Mouse (Mus musculus) lung, adult 2 months (tissue): ENCODE measurements around the gene Gm19426.

Experiments
- CTCF ChIP-seq: fragments of 200-500 bp; IDR thresholded peaks from 2 replicates; pipeline ENCODE4 v1.5.1; 2011; ENCODE audit warnings: mild to moderate bottlenecking, low read length, control low read depth; ENCODE audit not compliant: insufficient read depth
- POLR2A ChIP-seq: fragments of 200-500 bp; IDR thresholded peaks from 2 replicates; pipeline ENCODE4 v1.6.1; 2011; ENCODE audit warnings: low read depth, mild to moderate bottlenecking, control low read depth, low read length, borderline replicate concordance; ENCODE audit errors: extremely low read depth

GRCm38 (mm10) chr2:84731206-84731605, 12.2 kb downstream of the Gm19426 start:
- TF ChIP-seq CTCF (no peak), POLR2A (no peak)
